Mouse (Mus musculus) embryonic facial prominence, embryonic 13.5 days (tissue): ENCODE results near the gene Serinc2. TPM values are rescaled to one million over a fixed set of nuclear protein-coding genes. Genes with fewer than 3 reads are reported as not detected.

Experiments
- ATAC-seq: fragments of 200-750 bp; cut with Nextera tagmentation; 2 replicates; pipeline ENCODE4 v1.8.0; 2017; ENCODE audit warnings: low read depth; ENCODE audit not compliant: insufficient number of reproducible peaks, insufficient read depth, low FRiP score, low TSS enrichment
- H3K27ac ChIP-seq: fragments of 300-500 bp; sonication (generic); 2 replicates; pipeline ENCODE4 v1.5.1; 2015; ENCODE audit warnings: moderate library complexity, mild to moderate bottlenecking, inconsistent platforms
- H3K27me3 ChIP-seq: fragments of 300-500 bp; sonication (generic); 2 replicates; pipeline ENCODE4 v1.6.1; 2015; ENCODE audit warnings: mild to moderate bottlenecking, inconsistent platforms
- H3K36me3 ChIP-seq: fragments of 300-500 bp; sonication (generic); 2 replicates; pipeline ENCODE4 v1.6.1; 2015; ENCODE audit warnings: mild to moderate bottlenecking, inconsistent platforms
- H3K4me1 ChIP-seq: fragments of 300-500 bp; sonication (generic); 2 replicates; pipeline ENCODE4 v1.6.1; 2015; ENCODE audit warnings: inconsistent platforms
- H3K4me2 ChIP-seq: fragments of 300-500 bp; sonication (generic); 2 replicates; pipeline ENCODE4 v1.6.1; 2015; ENCODE audit warnings: moderate library complexity, mild to moderate bottlenecking, inconsistent platforms
- H3K4me3 ChIP-seq: fragments of 300-500 bp; sonication (generic); 2 replicates; pipeline ENCODE4 v1.5.1; 2015; ENCODE audit warnings: mild to moderate bottlenecking, inconsistent platforms
- H3K9ac ChIP-seq: fragments of 300-500 bp; sonication (generic); 2 replicates; pipeline ENCODE4 v1.6.1; 2015; ENCODE audit warnings: mild to moderate bottlenecking, inconsistent platforms
- H3K9me3 ChIP-seq: fragments of 300-500 bp; sonication (generic); 2 replicates; pipeline ENCODE4 v1.6.1; 2016; ENCODE audit warnings: inconsistent platforms
- WGBS: fragments of 180-500 bp; shearing (Covaris S2); methylation state at CpG from one replicate; pipeline ENCODE4 v1.1.7; 2015; ENCODE audit warnings: mixed read lengths; 5-methylcytosine and 5-hydroxymethylcytosine counted together
- polyA plus RNA-seq: library from polyadenylated mRNA; unstranded; fragments of >200 nt; fragmentation: Nextera tagmentation; extraction: Ambion mirVana; gene quantifications from 2 replicates; pipeline ENCODE4 v1.2.1, GENCODE M21; 2015

The Serinc2 gene
- polyA plus RNA-seq, 1 experiment from 2014 or later, result 150 TPM

GRCm38 (mm10) chr4:130274346-130275015, 4.5 kb downstream of the Serinc2 start:
- Histone ChIP-seq H3K27ac (peak overlapping the region; percentile 92), H3K4me2 (peak overlapping the region; percentile 71), H3K9me3 (no peaks in the 10 kb centered on the region), H3K4me3 (peak overlapping the region; percentile 82), H3K9ac (peak overlapping the region; percentile 96), H3K27me3 (peaks cover 7% of the 10 kb centered on the region), H3K4me1 (peaks cover 11% of the 10 kb centered on the region), H3K36me3 (0 out of 2 replicates have a peak, but pooled peaks cover 12% of the 10 kb centered on the region)
- WGBS, result under 1% methylated on average over 29 of the region's 29 CpGs
- ATAC-seq, result peak; percentile 70

- H3K9ac ChIP-seq, result peak overlapping the region; percentile 96
- H3K9me3 ChIP-seq, result no peaks in the 10 kb centered on the region
- 10% methylated on average over 11 of the region's 12 CpGs for WGBS
- peaks cover 7% of the 10 kb centered on the region for H3K27me3 ChIP-seq
- ATAC-seq, result peak; percentile 13; the same call in 1 of the 2 replicates
- peak overlapping the region; percentile 92 for H3K27ac ChIP-seq
- H3K4me2 ChIP-seq, result peak overlapping the region; percentile 71
- peak overlapping the region; percentile 82 for H3K4me3 ChIP-seq
- peaks cover 11% of the 10 kb centered on the region for H3K4me1 ChIP-seq
- peaks cover 15% of the 10 kb centered on the region; the same call in 1 of the 2 replicates for H3K36me3 ChIP-seq
Measured at GRCm38 (mm10) chr4:130273698-130274345, 5.2 kb downstream of the Serinc2 start.

DNA sequence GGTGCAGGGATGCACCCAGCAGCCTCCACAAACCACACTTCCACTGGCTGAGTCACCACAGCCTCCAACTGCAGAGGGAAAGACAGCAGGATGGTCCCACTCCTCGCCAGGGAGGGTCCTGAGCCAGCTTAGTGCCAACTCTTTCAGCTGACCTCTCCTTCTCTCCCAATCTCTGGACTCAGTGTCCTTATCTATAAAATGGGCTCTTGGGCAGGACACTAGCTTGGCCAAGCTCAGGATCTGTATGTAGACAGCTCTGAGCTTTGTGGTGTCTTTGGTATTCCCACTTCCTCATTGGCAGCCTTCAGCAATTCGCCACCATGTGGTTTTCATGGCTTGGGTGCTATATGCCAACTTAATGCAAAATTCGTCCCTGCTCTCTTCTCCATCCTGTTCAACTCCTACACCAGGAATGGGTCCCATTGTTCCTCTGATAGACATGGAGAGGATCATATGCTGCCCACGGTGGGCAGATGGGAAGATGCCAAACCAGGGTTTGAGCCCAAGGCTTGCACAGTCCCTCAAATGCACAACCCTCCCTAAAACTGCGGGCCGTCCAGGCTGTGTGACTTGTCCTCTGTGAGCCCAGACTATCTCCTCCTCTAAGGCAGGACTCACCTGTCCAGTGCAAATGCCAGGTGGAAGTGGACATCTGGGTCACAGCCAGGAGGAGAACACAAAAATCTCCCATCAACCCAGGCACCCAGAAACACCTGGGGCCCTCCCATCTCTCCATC, 8.2 kb downstream of the Serinc2 start:
- 79% methylated on average over 6 of the region's 6 CpGs for WGBS
- Histone ChIP-seq H3K9me3 (no peaks in the 10 kb centered on the region), H3K4me1 (peaks cover 24% of the 10 kb centered on the region), H3K4me2 (no peak overlapping the region), H3K4me3 (no peak overlapping the region), H3K27ac (no peak overlapping the region), H3K9ac (no peak overlapping the region), H3K27me3 (no peaks in the 10 kb centered on the region), H3K36me3 (peaks cover 16% of the 10 kb centered on the region; the same call in 1 of the 2 replicates)
- no peak for ATAC-seq

- no peak for ATAC-seq
- Histone ChIP-seq H3K9me3 (no peaks in the 10 kb centered on the region), H3K4me1 (peaks cover 25% of the 10 kb centered on the region), H3K27ac (no peak overlapping the region), H3K27me3 (no peaks in the 10 kb centered on the region), H3K4me2 (no peak overlapping the region), H3K4me3 (no peak overlapping the region), H3K36me3 (peaks cover 16% of the 10 kb centered on the region; the same call in 1 of the 2 replicates), H3K9ac (no peak overlapping the region)
- WGBS, result 90% methylated on average over 8 of the region's 8 CpGs
Measured at GRCm38 (mm10) chr4:130270089-130270488, 8.9 kb downstream of the Serinc2 start.

- Histone ChIP-seq H3K4me2 (no peak overlapping the region), H3K9ac (no peak overlapping the region), H3K4me3 (no peak overlapping the region), H3K27me3 (no peaks in the 10 kb centered on the region; the same call in 1 of the 2 replicates), H3K4me1 (peaks cover 33% of the 10 kb centered on the region), H3K27ac (no peak overlapping the region), H3K36me3 (peaks cover 22% of the 10 kb centered on the region), H3K9me3 (no peaks in the 10 kb centered on the region)
- 87% methylated on average over 10 of the region's 10 CpGs for WGBS
- ATAC-seq, result no peak
Measured at GRCm38 (mm10) chr4:130268736-130269135, 10.3 kb downstream of the Serinc2 start.

- Histone ChIP-seq H3K4me2 (peak overlapping the region; percentile 30; the same call in 1 of the 2 replicates), H3K4me3 (no peak overlapping the region), H3K4me1 (peaks cover 27% of the 10 kb centered on the region), H3K36me3 (peaks cover 37% of the 10 kb centered on the region), H3K9ac (no peak overlapping the region), H3K27me3 (no peaks in the 10 kb centered on the region; the same call in 1 of the 2 replicates), H3K9me3 (no peaks in the 10 kb centered on the region), H3K27ac (0 out of 2 replicates have a peak overlapping the region, but pooled peaks have one; percentile 45)
- 64% methylated on average over 7 of the region's 7 CpGs for WGBS
- ATAC-seq, result no peak
Measured at GRCm38 (mm10) chr4:130267069-130267468, 11.9 kb downstream of the Serinc2 start.

- Histone ChIP-seq H3K4me2 (peak overlapping the region; percentile 30; the same call in 1 of the 2 replicates), H3K36me3 (peaks cover 42% of the 10 kb centered on the region), H3K9ac (no peak overlapping the region), H3K4me3 (no peak overlapping the region), H3K27me3 (no peaks in the 10 kb centered on the region; the same call in 1 of the 2 replicates), H3K9me3 (no peaks in the 10 kb centered on the region), H3K27ac (no peak overlapping the region), H3K4me1 (peaks cover 27% of the 10 kb centered on the region)
- ATAC-seq, result no peak
- WGBS, result 46% methylated on average over 9 of the region's 9 CpGs
Measured at GRCm38 (mm10) chr4:130266601-130267000, 12.4 kb downstream of the Serinc2 start.

- Histone ChIP-seq H3K4me2 (no peak overlapping the region), H3K4me3 (no peak overlapping the region), H3K4me1 (peaks cover 27% of the 10 kb centered on the region), H3K36me3 (peaks cover 46% of the 10 kb centered on the region), H3K9me3 (no peaks in the 10 kb centered on the region), H3K9ac (no peak overlapping the region), H3K27ac (no peak overlapping the region), H3K27me3 (no peaks in the 10 kb centered on the region; the same call in 1 of the 2 replicates)
- WGBS, result 25% methylated on average over 24 of the region's 24 CpGs
- ATAC-seq, result no peak
Measured at GRCm38 (mm10) chr4:130264698-130265349, 14.2 kb downstream of the Serinc2 start.

DNA sequence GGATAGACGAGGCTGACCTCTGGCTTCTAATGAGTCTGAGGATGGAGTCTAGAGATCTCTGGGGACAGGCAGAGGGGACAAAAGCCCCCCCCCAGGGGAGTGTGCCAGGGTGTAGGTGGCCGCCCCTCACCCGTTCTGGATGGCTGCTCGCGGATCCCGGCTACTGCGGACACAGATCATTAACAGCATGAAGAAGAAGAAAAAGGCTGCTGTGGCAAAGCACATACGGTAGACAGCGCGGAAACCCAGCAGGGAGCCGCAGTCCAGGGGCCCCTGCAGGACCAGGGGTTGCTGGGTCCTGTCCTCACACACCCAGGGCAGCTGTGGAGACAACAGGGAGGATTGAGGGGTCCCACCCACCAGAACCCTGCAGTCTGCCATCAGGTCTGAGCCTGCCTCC, 14.9 kb downstream of the Serinc2 start:
- Histone ChIP-seq H3K27ac (no peak overlapping the region), H3K36me3 (peaks cover 53% of the 10 kb centered on the region), H3K9ac (no peak overlapping the region), H3K4me1 (peaks cover 27% of the 10 kb centered on the region), H3K4me2 (no peak overlapping the region), H3K9me3 (no peaks in the 10 kb centered on the region), H3K27me3 (no peaks in the 10 kb centered on the region; the same call in 1 of the 2 replicates), H3K4me3 (no peak overlapping the region)
- no peak for ATAC-seq
- WGBS, result 30% methylated on average over 11 of the region's 11 CpGs

GRCm38 (mm10) chr4:130260406-130260805, 18.6 kb downstream of the Serinc2 start:
- Histone ChIP-seq H3K4me2 (no peak overlapping the region), H3K4me3 (no peak overlapping the region), H3K27ac (no peak overlapping the region), H3K9me3 (no peaks in the 10 kb centered on the region), H3K36me3 (peaks cover 85% of the 10 kb centered on the region), H3K9ac (no peak overlapping the region), H3K4me1 (peaks cover 14% of the 10 kb centered on the region), H3K27me3 (no peaks in the 10 kb centered on the region; the same call in 1 of the 2 replicates)
- no peak for ATAC-seq
- 38% methylated on average over 5 of the region's 5 CpGs for WGBS
